Mouse (Mus musculus) right cerebral cortex, postnatal 4 days (tissue): ENCODE measurements around the gene Arhgef33.
"Not testable (repeated sequence)": the region's sequence is repeated elsewhere in the genome, so short reads cannot be mapped to it uniquely, and the experiment has no call there.

ENCODE experiments used
- DNase-seq: peaks from one replicate; pipeline ENCODE4 v3.0.0-alpha.2; 2022

Arhgef33 gene

GRCm38 (mm10) chr17:80346591-80347125 is 39.5 kb downstream of the Arhgef33 start:
- no peak for DNase-seq

GRCm38 (mm10) chr17:80347234-80347633 is 40.0 kb downstream of the Arhgef33 start:
- no peak for DNase-seq

- DNase-seq = no peak
These were observed 53.0 kb downstream of the Arhgef33 start for GRCm38 (mm10) chr17:80360245-80360644.

- no peak for DNase-seq
These were observed 60.1 kb downstream of the Arhgef33 start for GRCm38 (mm10) chr17:80367276-80367675.

- DNase-seq = no peak
These were observed 61.4 kb downstream of the Arhgef33 start for GRCm38 (mm10) chr17:80368606-80369005.

GRCm38 (mm10) chr17:80372989-80373725 is 66.0 kb downstream of the Arhgef33 start, which contains the start of gene Gm10190:
TSS of gene Gm10190 (minus strand) at chr17:80373541.
- peak; percentile 86 for DNase-seq

GRCm38 (mm10) chr17:80373726-80374096 is 66.5 kb downstream of the Arhgef33 start:
- DNase-seq = no peak

GRCm38 (mm10) chr17:80378386-80378785 is 71.2 kb downstream of the Arhgef33 start:
- not testable (repeated sequence) for DNase-seq

- no peak for DNase-seq
These were observed 78.5 kb downstream of the Arhgef33 start for GRCm38 (mm10) chr17:80385671-80386070.

- DNase-seq = no peak
These were observed 82.8 kb downstream of the Arhgef33 start for GRCm38 (mm10) chr17:80390024-80390423.

- DNase-seq = peak; percentile 37
These were observed 84.5 kb downstream of the Arhgef33 start for GRCm38 (mm10) chr17:80391423-80392403.

- DNase-seq = no peak
These were observed 91.0 kb downstream of the Arhgef33 start for GRCm38 (mm10) chr17:80398243-80398642.

- no peak for DNase-seq
These were observed 104.0 kb downstream of the Arhgef33 start for GRCm38 (mm10) chr17:80411182-80411581.

GRCm38 (mm10) chr17:80418572-80419210 is 111.5 kb downstream of the Arhgef33 start:
- no peak for DNase-seq

- no peak for DNase-seq
These were observed 113.8 kb downstream of the Arhgef33 start for GRCm38 (mm10) chr17:80420998-80421397.

GRCm38 (mm10) chr17:80426171-80426570 is 119.0 kb downstream of the Arhgef33 start:
- no peak for DNase-seq

- no peak for DNase-seq
These were observed 119.7 kb downstream of the Arhgef33 start for GRCm38 (mm10) chr17:80426901-80427300.

GRCm38 (mm10) chr17:80427966-80428365 is 120.8 kb downstream of the Arhgef33 start:
- no peak for DNase-seq

- DNase-seq = no peak
These were observed 124.8 kb downstream of the Arhgef33 start for GRCm38 (mm10) chr17:80431997-80432396.

- DNase-seq = no peak
These were observed 127.2 kb downstream of the Arhgef33 start for GRCm38 (mm10) chr17:80434430-80434829.

GRCm38 (mm10) chr17:80435680-80436079 is 128.5 kb downstream of the Arhgef33 start:
- DNase-seq = no peak

- no peak for DNase-seq
These were observed 138.2 kb downstream of the Arhgef33 start for GRCm38 (mm10) chr17:80445433-80445832.

- DNase-seq = no peak
These were observed 139.3 kb downstream of the Arhgef33 start for GRCm38 (mm10) chr17:80446470-80446869.
